Mouse (Mus musculus) midbrain, postnatal 0 days (tissue): ENCODE measurements around the gene F5. TPM values are rescaled to one million over a fixed set of nuclear protein-coding genes. Genes with fewer than 3 reads are reported as not detected.
"Not testable (repeated sequence)": the region's sequence is repeated elsewhere in the genome, so short reads cannot be mapped to it uniquely, and the experiment has no call there.

Experiments used
- ATAC-seq: fragments of 200-750 bp; cut with Nextera tagmentation; 2 replicates; pipeline ENCODE4 v1.8.0; 2017; ENCODE audit warnings: moderate number of reproducible peaks, mild to moderate bottlenecking, moderate TSS enrichment, moderate library complexity; ENCODE audit not compliant: low FRiP score
- DNase-seq: peaks from one replicate; pipeline ENCODE4 v3.0.0-alpha.2; 2015; ENCODE audit warnings: low spot score
- H3K27ac ChIP-seq: fragments of 300-500 bp; sonication (generic); 2 replicates; pipeline ENCODE4 v1.5.1; 2014; ENCODE audit warnings: low read depth, mild to moderate bottlenecking, low read length, mixed read lengths
- H3K27me3 ChIP-seq: fragments of 300-500 bp; sonication (generic); 2 replicates; pipeline ENCODE4 v1.6.1; 2014; ENCODE audit warnings: low read length, control low read depth, mixed read lengths; ENCODE audit not compliant: insufficient read depth
- H3K36me3 ChIP-seq: fragments of 300-500 bp; sonication (generic); 2 replicates; pipeline ENCODE4 v1.6.1; 2014; ENCODE audit warnings: low read length, control low read depth, mixed read lengths; ENCODE audit not compliant: insufficient read depth
- H3K4me1 ChIP-seq: fragments of 300-500 bp; sonication (generic); 2 replicates; pipeline ENCODE4 v1.6.1; 2014; ENCODE audit warnings: mild to moderate bottlenecking, control low read depth, antibody characterized with exemption, low read length, mixed read lengths; ENCODE audit not compliant: insufficient read depth
- H3K4me2 ChIP-seq: fragments of 300-500 bp; sonication (generic); 2 replicates; pipeline ENCODE4 v1.6.1; 2014; ENCODE audit warnings: low read depth, mild to moderate bottlenecking, low read length, mixed read lengths; ENCODE audit not compliant: poor library complexity, severe bottlenecking
- H3K4me3 ChIP-seq: fragments of 300-500 bp; sonication (generic); 2 replicates; pipeline ENCODE4 v1.5.1; 2014; ENCODE audit warnings: low read depth, mild to moderate bottlenecking, low read length, moderate library complexity
- H3K9ac ChIP-seq: fragments of 300-500 bp; sonication (generic); replicated peaks from 2 replicates; pipeline ENCODE4 v1.6.1; 2014; ENCODE audit warnings: mild to moderate bottlenecking, low read length, moderate library complexity, mixed read lengths; ENCODE audit not compliant: poor library complexity, severe bottlenecking
- H3K9me3 ChIP-seq: fragments of 300-500 bp; sonication (generic); 2 replicates; pipeline ENCODE4 v1.6.1; 2016; ENCODE audit warnings: low read length, control low read depth
- CTCF ChIP-seq: IDR thresholded peaks from 2 replicates; pipeline ENCODE4 v1.5.1; 2016; ENCODE audit warnings: antibody characterized with exemption, mild to moderate bottlenecking
- whole genome bisulfite sequencing: fragments of 180-500 bp; shearing (Covaris S2); extraction: QIAGEN DNeasy Blood & Tissue Kit; methylation state at CpG from one replicate; pipeline ENCODE4 v1.1.7; 2014; 5-methylcytosine and 5-hydroxymethylcytosine counted together
- polyA plus RNA-seq: library from polyadenylated mRNA; unstranded; fragments of >200 nt; fragmentation: Nextera tagmentation; extraction: Ambion mirVana; gene quantifications from 2 replicates; pipeline ENCODE4 v1.2.1, GENCODE M21; 2015
- total RNA-seq: library from RNA; depleted of rRNA; stranded (reverse); fragments of >200 nt; gene quantifications from 2 replicates; pipeline ENCODE4 v1.2.3, GENCODE M21; 2014

F5 gene
- total and polyA plus RNA-seq, 2 experiments from 2014 or later = 0.04 to 0.05 TPM

GRCm38 (mm10) chr1:164223089-164223488, 71.5 kb downstream of the F5 start:
- ATAC-seq = no peak

DNA sequence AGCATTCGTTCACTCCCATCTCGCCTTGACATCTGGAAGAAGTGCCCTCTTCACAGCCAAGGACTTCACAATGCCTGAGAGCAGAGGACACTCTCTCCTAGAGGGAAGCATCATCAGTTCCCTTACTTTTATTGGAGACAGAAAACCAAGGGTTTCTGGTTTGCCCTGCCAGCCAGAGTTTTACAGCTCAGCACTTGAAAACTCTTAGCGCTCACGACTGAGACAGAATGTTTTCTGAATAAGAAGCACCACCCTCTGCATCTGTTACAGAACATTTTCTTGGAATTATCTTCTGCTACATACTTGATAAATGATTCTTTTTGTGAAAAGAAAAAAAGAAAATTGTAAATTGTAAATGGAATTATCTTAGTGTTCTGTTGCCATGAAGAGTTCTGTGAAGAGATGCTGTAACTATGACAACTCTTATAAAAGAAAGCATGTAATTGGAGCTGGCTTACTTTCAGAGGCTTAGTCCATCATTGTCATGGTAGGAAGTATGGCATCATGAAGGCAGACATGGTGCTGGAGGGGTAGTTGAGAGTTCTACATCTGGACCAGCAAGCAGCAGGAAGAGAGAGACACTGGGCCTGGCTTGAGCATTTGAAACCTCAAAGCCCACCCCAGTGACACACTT, 80.4 kb downstream of the F5 start:
- H3K9me3 ChIP-seq, ATAC-seq, H3K36me3 ChIP-seq, H3K27ac ChIP-seq, H3K27me3 ChIP-seq, H3K4me2 ChIP-seq, H3K4me3 ChIP-seq, H3K4me1 ChIP-seq, H3K9ac ChIP-seq, DNase-seq: not testable (repeated sequence)
- WGBS = 58% methylated on average over 2 of the region's 4 CpGs

More at GRCm38 (mm10) chr1:164223089-164223488, 71.5 kb downstream of the F5 start:
- no peaks in the 10 kb centered on the region; the same call in 1 of the 2 replicates for H3K27me3 ChIP-seq
- no peak for DNase-seq
- no peak for TF ChIP-seq CTCF
- no peak overlapping the region for H3K27ac ChIP-seq
- H3K9me3 ChIP-seq = no peaks in the 10 kb centered on the region
- no peak overlapping the region for H3K4me2 ChIP-seq
- H3K9ac ChIP-seq = no peak overlapping the region
- H3K4me1 ChIP-seq = no peaks in the 10 kb centered on the region
- no peak overlapping the region for H3K4me3 ChIP-seq
- no peaks in the 10 kb centered on the region for H3K36me3 ChIP-seq

DNA sequence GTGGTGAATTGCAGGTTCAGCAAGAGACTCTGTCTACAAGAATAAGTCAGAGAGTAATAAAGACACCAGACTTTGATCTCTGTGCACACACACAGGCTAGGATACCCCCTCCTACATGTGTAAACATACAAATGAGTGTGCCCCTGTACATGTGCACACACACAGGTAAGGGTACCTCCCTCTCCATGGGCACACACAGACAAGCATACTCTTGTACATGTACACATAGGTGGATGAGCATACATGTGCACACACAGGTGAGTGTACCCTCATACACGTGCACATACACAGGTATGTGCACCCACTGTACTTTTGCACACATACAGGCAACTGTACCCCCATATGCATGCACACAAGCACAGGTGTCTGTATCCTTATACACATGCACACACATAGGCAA, 81.8 kb downstream of the F5 start:
- no peak overlapping the region for H3K27ac ChIP-seq
- H3K4me1 ChIP-seq = no peaks in the 10 kb centered on the region
- no peaks in the 10 kb centered on the region for H3K9me3 ChIP-seq
- ATAC-seq (no peak), DNase-seq (no peak)
- 77% methylated on average over 1 of the region's 1 CpGs for WGBS
- no peak overlapping the region for H3K9ac ChIP-seq
- no peaks in the 10 kb centered on the region for H3K27me3 ChIP-seq
- no peak overlapping the region for H3K4me2 ChIP-seq
- H3K4me3 ChIP-seq = no peak overlapping the region
- no peaks in the 10 kb centered on the region for H3K36me3 ChIP-seq
- no peak for TF ChIP-seq CTCF

DNA sequence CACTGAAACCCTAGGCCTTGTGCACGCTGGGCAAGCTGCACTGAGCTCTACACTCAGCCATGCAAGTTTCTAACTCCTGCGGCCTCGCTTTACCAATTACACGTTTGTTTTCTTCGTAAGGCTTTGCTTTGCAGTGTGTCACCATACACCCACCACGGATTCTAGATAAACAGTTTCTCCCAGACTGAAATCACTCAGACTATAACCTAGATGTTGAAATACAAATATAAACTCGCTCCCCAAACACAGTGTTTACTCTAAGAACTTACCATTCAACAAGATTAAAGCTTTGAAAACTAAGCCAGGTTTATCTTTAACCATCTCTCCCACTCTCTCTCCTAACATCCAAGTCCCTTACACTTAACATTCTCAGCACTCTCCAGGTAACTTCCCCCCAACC, 83.4 kb downstream of the F5 start:
- Histone ChIP-seq H3K9ac (no peak overlapping the region), H3K4me2 (no peak overlapping the region), H3K4me1 (no peaks in the 10 kb centered on the region), H3K9me3 (no peaks in the 10 kb centered on the region), H3K4me3 (no peak overlapping the region), H3K36me3 (no peaks in the 10 kb centered on the region), H3K27ac (no peak overlapping the region), H3K27me3 (no peaks in the 10 kb centered on the region)
- WGBS = 68% methylated on average over 7 of the region's 7 CpGs
- no peak for DNase-seq
- no peak for ATAC-seq
- no peak for TF ChIP-seq CTCF

GRCm38 (mm10) chr1:164236078-164236477, 84.4 kb downstream of the F5 start:
- no peaks in the 10 kb centered on the region for H3K4me1 ChIP-seq
- no peaks in the 10 kb centered on the region for H3K27me3 ChIP-seq
- H3K4me2 ChIP-seq = no peak overlapping the region
- TF ChIP-seq CTCF = no peak
- no peaks in the 10 kb centered on the region for H3K36me3 ChIP-seq
- H3K9ac ChIP-seq = no peak overlapping the region
- ATAC-seq (no peak), DNase-seq (peak; percentile 14)
- no peak overlapping the region for H3K4me3 ChIP-seq
- H3K9me3 ChIP-seq = no peaks in the 10 kb centered on the region
- 42% methylated on average over 7 of the region's 7 CpGs for WGBS
- no peak overlapping the region for H3K27ac ChIP-seq

GRCm38 (mm10) chr1:164241494-164241893, 89.9 kb downstream of the F5 start:
- no peak overlapping the region for H3K27ac ChIP-seq
- no peaks in the 10 kb centered on the region for H3K4me1 ChIP-seq
- no peak overlapping the region for H3K9ac ChIP-seq
- no peak for ATAC-seq
- H3K9me3 ChIP-seq = no peaks in the 10 kb centered on the region
- WGBS = 84% methylated on average over 2 of the region's 2 CpGs
- no peak for DNase-seq
- H3K27me3 ChIP-seq = no peaks in the 10 kb centered on the region
- H3K4me3 ChIP-seq = no peak overlapping the region
- no peak for TF ChIP-seq CTCF
- H3K36me3 ChIP-seq = no peaks in the 10 kb centered on the region
- H3K4me2 ChIP-seq = no peak overlapping the region
